Mouse (Mus musculus): Measurements from ENCODE around the gene Eef2kmt.
A peak's percentile ranks its signal among the peaks of the same experiment; 100 is the strongest.
"Not testable (repeated sequence)": the region's sequence is repeated elsewhere in the genome, so short reads cannot be mapped to it uniquely, and the experiment has no call there.

The Eef2kmt gene

DNA sequence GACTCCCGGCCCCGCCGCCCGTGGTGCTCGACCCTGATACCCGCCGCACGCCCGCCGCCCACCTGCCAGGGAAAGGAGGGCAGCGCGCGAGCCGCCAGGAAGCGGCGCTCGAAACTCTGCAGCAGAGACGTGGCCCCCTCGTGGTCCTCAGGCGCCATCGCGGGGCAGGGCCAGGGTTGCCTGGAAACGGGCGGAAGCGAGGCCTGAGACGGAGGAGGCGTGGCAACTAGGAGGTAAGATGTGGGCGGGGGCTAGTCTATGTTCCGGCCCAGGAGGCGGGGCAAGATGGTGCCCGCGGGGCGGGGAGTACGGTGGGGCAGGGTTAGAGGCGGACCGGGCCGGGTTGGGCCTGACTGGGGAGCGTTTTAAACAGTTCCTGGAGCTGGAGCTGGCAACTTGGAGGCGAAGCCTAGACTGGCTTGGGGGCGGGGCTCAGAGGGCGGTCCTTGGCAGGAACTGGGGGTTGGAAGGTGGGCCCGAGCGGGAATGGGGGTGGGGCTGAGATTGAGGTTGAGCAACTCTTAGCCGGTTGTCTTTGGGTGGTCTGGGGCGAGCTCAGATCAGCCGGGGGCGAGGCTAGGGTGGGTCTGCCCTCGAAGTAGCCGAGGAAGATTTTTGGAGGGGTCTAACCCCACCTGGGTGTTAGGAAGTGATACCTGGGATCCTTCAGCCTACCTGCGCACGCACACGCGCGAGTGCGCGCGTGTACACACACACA, at the start of gene Eef2kmt:
Gene Eef2kmt (minus strand): TSS at position 205 of the 718 bp plus-strand sequence.
- peak; percentile 95 to 97 for DNase-seq (ENCODE audit: low spot score in 2 of 2)

DNA sequence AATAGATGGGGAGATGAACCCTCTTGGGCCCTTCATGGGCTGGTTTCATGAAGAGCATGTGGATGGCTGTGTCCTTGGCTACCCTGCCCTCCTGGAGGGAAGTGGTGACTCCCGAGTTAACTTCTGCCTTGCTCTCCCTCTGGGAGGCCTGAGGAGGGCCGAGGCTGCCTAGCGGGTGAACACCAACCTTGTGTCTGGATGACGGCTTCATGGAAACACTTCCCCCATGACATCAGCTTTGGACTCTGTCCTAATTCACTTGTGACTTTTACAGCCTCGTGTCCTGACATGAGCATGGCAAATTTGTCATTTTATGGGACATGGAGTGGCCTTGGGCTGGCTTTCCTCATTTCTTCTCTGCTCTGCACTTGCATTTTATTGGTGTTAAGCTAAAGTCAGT, 39.5 kb upstream of the Eef2kmt start:
- no peak for DNase-seq (ENCODE audit: low spot score in 2 of 2)

DNA sequence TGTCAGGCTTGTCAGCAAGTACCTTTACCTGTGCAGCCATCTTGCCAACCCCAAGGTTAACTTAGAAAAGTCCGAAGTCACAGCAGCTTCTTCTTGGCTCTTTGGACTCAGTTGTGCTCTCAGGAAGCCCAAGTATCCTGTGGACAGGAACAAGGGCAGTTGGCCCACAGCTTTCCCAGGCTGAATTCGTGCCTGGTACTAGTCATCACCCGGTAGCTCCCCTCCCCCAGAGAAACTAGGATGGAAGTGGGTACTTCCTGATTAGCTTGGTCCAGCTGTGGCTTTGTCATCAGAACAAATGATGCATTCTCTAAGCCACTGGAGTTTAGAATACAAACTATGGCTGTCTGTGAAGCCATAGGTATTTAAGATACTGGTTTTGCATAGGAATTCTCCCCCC, 29.6 kb upstream of the Eef2kmt start:
- no peak for DNase-seq (ENCODE audit: low spot score in 2 of 2)

DNA sequence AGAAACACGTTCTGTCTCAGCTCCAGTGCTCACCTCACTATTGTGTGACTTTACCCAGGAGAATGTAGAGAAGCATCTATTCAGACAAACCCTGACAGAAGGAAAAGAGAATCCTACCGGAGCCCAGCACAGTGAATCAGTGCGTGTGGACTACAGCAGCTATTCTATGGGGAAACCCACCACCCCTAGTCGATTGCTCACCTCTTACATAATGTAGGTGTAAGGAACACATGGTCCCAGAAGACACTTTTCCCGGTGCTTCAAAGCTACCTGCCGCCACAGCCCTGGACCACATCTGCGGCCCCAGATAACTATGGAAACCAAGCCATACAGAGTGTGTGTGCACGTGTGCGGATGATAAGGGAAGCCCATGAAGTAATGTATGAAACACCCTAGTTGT, 26.9 kb upstream of the Eef2kmt start:
- DNase-seq (ENCODE audit: low spot score in 2 of 2), result no peak

DNA sequence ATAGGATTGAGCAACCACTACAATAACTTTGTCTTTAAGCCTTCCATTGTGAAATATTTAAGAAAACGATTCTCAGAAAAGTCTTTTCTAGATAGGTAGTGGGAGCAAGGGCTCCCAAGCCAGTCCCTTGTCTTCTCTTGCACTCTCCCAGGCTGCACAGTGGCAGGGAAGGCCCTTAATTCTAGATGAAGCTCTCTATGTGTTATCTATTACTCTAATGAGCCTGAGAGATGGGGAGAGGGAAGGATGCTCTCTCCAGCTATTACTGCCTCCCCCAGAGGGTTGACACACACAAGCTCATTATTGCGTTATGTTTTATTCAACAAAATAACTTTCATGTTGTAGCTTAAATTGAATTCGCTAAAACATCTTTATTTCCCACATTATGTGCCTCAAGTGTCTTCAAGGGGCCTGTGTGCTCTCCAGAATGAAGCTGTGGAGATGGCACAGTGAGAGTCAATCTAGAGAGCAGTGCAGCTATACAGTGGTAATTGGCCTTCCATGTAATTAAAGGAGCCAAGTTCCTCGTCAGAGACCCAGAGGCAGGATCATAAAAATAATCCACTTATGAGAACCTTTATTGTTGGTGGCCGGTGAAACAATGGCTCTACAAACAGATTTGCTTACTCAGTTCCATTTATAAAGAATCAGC, 23.9 kb upstream of the Eef2kmt start:
- no peak for DNase-seq (ENCODE audit: low spot score in 2 of 2)

DNA sequence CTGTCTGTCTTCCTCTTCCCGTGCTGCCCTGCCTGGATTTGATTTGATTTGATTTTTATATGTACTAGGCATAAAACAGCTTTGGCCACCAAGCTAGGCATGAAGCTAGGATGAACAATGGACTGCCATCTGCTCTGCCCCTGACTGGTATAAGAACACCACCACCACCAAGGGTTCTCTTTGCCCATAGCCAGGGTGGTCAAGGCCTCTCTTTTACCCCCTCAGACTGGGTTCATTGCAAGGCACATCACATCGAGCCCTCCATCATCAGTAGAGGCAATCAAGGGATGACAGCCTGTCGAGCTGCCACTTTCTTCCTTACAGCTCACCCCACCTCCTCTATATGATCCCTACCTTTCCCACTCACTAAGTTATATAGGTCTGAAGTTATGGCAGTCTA, 16.6 kb upstream of the Eef2kmt start:
- no peak for DNase-seq (ENCODE audit: low spot score in 2 of 2)

DNA sequence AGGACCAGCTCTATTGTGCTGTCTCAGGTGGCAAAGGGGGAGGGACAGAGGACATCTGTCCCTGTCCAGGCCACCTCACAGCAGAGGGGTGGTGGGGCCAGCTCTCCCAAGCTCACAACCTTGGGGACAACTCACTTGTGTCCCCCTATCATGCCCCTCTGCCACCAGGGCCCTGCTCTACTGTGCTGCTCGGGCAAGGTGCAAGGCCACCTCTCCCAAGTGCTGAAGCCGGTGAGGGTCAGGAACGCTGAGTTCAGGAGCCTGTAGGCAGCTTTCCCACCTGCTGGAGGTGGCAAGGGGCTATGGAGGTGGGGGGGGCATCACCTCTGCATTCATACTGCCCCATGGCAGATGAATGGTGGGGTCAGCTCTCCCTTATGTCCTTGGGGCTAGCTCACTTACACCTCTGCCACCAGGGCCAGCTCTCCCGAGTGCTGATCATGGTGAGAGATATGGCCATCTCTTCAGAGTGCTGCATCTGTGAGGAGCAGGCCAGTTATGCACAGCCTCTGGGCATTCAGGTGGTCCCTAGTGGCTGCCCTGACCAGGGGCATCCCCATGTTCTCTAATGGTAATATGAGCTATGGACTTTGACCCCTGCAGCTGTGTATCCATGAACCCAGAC, 15.7 kb upstream of the Eef2kmt start:
- DNase-seq (ENCODE audit: low spot score in 2 of 2), result no peak

DNA sequence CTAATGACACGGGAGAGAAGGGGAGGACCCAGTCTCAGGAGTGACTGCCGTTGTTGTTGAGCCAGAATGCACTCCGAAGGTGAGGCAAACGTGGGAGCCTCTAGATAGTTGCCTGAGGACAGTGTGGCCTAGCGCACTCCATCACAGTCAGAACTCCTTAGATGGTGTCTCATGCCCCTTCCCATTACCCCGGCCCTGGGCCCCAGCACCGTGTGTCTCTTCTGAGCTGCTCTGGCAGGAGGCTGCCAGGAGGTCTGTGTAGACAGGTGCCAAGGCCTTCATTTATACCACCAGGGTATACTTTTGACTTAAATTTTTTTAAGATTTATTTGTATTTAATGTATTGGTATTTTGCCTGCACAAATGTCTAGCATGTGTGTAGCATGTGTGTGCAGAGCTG, 8.1 kb upstream of the Eef2kmt start:
- DNase-seq (ENCODE audit: low spot score in 2 of 2), result no peak

DNA sequence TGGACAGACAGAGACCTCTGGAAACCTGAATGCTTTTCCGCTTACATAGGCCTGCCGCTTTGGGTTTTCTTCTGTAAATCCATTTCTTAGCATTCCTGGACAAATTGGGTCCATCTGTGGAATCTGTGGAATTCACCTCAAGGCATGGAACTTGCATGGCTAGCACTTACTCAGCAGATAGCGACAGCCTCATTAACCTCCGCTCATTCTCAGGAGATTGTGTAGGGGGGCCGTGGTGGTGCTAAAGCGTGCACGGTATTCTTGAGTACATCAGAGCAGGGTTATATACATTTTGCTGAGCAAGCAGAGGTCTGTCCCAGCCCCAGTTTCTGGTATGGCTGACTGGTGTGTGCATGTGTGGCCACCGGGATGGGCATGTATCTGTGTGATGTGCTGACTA, 7.4 kb upstream of the Eef2kmt start:
- DNase-seq (ENCODE audit: low spot score in 2 of 2), result no peak

DNA sequence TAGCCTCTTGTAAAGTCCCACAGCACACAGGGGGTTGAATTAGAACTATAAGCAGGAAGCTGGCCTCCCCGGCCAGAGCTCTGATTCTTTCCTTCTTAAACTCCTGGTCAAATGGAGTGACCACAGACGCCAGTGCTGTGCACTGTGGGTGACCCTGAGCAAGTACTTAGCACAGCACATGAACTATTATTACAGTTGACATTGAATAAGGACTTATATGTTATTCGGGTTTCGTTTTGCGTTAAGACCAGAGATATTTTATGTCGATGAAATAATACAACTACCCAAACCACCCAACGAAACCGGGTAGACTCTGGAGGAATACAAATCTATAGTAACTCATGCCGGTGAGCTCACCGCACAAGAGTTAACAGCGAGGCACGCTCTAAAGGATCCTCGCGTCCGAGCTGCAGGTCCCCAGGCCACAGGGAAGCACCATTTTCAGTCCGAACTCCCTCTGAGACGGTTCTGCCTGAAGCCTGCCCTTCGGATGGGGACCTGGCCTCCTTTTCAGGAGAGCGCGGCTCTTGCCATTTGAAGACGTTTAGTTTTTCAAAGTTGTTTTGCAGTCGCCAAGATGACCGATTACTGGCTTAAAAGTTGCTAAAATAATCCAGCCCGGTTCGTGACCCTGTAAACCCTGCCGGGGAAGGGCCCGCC, 572 bp downstream of the Eef2kmt start:
- no peak for DNase-seq (ENCODE audit: low spot score in 2 of 2)

DNA sequence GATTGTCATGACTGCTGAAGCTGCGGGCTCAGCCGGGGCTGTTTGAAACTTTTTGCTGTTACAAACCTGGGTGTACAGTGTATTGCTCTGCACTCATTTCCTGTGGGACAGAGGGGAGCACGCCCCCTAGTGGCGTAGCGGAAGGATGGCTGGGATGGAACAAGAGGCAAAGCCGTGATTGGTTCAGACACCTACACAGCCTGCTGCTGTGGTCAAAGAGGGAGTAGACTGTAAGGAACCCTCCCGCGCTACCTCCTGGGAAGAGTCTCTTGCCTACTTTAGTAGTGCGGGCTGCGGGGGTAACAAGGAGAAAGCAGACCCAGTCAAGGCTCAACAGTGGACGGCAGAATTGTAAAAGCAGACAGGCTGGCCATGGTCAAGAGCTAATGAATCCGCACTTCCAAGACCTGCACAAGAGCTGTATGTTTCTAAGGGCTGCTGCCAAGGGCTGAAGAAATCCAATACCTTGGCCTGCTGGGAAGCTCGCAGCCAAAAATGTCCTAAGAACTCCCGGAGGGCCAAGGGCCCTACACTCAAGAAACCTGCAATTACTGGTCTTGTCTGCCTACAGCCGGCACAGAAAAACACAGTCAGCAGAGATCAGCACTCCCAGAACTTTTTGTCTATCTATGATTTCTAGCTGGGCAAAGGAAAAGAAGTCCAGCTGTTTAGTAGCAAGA, 1.3 kb downstream of the Eef2kmt start:
- DNase-seq (ENCODE audit: low spot score in 2 of 2), result peak; percentile 41 to 50

DNA sequence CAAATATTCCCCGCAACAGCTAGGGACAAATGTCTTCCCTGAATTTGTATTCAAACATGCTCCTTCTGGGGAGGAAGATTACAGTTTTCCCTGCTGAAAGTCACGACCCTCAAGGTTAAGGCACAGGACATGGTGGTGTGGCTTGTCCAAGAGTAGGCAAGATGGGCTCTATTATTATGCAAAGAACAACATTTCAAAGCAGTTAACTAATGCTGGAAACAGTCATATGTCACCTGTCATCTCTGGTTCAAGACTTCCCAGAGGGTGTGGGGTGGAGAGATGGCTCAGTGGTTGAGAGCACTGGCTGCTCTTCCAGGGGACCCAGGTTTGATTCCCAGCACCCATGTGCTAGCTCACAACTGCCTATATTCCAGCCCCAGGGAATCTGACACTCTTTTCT, 3.5 kb downstream of the Eef2kmt start:
- no peak for DNase-seq (ENCODE audit: low spot score in 2 of 2)

DNA sequence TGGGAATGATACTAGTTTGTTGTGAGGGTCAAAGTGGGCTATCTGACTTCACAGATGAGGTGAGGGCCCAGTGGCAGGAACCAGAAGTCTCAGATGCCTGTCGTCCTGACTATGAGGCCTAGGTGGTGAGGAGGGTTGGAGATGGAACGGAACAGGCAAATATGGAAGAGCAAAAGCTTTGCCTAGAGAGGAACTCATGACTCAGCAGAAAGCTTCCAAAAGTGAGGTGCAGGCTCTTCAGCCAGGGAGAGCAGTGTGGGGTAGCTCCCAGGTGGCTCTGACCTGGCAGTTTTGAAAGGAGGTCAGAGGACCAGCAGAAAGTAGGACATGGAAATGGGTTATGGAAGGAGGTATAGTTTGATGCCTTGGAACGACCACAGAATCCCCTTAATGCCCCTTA, 4.9 kb downstream of the Eef2kmt start:
- no peak for DNase-seq (ENCODE audit: low spot score in 2 of 2)

DNA sequence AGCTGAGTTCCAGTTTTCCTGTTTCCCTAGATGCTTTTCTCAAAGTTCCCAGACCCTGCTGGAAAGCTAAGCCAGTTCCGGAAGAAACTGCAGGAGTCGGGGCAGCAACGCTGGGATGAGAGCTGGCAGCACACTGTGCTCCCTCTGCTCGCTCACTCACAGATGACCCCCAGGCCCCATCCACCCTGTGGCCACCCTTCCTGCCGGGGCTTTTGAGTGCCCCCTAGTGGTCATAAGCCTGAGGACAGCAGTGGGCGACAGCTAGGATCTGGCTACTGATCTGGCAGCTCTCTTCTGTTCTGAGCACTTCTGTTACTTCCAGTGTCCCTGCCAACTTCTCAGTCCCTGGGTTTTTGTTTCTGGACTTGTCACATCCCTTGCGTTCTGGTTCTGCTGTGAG, 11.4 kb downstream of the Eef2kmt start:
- DNase-seq (ENCODE audit: low spot score in 2 of 2), result peak; percentile 43 to 69

DNA sequence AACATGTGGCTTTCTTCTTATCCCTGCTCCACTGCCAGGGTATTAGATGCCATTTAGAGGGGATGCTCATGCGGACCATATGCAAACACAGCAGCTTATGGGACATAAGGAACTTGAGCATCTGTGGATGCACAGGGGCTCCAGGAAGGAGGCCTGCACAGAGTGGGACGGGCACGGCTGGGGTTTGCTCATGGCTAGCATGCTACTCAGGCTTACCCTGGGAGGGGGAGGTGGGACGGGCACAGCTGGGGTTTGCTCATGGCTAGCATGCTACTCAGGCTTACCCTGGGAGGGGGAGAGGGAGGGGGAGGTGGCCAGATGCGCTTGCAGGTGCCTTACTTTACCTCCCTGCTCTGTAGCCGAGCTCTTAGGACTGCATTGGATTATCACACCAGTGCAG, 12.9 kb downstream of the Eef2kmt start:
- no peak for DNase-seq (ENCODE audit: low spot score in 2 of 2)

DNA sequence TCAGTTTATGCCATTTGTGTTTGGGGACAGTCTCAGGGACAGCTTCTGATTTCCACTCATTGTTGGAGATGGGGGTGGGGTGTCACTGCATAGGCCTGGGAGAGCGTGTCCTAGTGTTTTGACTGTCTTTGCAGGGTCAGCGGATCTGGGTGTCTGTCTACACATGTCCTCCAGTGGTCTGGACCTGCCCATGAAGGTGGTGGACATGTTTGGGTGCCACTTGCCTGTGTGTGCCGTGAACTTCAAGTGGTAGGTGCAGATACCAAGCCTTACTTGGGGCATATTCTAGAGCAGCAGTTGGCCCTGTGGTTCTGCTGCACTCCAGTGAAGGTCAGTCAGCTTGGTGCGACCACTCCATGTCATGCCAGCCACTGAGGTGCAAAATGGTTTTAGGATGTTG, 13.4 kb downstream of the Eef2kmt start:
- no peak for DNase-seq (ENCODE audit: low spot score in 2 of 2)

DNA sequence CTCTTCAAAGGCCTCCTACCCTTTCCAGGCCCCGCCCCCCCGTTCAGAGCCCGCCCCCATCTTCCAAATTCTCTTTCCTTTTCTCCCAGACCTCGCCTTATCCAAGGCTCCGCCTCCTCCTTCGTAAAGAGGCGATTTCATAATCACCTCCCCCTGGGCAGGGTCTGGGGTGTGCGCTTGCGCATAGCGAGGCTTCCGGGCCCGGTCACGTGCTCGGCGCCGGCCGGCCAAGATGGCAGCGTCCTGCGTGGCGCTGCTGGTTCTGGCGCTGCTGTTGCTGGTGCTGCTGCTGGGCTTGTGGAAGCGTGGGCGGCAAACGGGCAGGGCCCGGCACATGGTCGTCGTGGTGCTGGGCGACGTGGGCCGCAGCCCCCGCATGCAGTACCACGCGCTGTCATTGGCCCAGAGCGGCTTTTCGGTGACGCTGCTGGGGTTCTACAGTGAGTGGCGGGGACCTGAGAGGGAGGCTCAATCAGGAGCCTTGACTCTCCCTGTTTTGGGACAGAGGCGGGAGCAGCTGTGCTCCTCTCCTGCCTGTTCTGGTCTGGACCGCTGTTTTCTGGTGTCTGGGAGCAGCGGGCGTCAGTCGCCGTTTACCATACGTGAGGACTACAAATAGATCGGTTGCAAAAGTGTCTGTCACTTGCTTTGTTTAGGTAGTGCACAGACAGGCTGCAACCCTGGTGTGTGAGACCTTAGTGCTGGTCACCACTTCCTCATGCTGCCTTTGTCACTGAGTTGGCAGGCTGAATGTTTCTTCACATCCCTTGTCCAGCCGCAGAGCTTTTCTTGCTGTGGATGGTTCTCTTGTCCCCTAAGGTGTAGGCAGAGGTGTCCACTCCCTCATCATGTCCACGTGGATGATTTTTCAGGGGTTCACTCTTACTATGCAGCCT, 22.1 kb downstream of the Eef2kmt start, which contains the start of gene Alg1:
Gene Alg1 (plus strand): TSS at position 204 of the 896 bp plus-strand sequence.
- DNase-seq (ENCODE audit: low spot score in 2 of 2), result peak; percentile 91 to 93

DNA sequence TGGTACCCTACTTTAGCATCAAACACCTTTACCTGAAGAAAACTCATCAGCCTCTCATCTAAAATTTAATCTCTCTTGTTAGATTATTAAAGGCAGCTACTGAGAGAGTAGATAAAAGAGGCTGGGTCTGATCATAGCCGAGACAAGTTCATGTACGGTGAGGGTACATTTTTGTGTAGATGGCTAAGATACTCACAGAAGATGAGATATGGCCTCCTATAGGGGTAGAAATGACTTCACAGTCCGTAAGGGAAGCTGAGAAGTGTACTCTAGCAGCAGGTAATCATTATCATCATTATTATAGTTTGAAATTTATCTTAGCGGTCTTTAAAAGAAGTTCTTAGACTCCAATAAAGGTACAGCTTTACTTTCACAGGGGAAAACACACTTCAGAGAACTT, 22.8 kb downstream of the Eef2kmt start:
- DNase-seq (ENCODE audit: low spot score in 2 of 2), result no peak

DNA sequence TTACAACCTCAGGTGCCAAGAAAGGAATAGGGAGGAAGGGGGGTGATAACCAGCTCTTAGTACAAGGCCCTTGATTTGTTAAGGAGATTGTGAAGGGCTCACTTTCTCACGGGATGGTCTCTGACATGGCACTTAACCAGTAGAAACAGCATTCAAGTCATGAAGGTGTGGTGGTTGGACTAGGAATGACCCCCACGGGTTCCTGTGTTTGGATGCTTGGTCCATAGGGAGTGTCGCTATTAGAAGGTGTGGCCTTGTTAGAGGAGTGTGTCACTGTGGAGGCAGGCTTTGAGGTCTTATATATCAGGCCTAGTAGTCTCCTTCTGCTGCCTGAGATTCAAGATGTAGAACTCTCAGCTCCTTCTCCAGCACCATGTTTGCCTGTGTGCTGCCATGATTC, 27.7 kb downstream of the Eef2kmt start:
- not testable (repeated sequence) for DNase-seq (ENCODE audit: low spot score in 2 of 2)

DNA sequence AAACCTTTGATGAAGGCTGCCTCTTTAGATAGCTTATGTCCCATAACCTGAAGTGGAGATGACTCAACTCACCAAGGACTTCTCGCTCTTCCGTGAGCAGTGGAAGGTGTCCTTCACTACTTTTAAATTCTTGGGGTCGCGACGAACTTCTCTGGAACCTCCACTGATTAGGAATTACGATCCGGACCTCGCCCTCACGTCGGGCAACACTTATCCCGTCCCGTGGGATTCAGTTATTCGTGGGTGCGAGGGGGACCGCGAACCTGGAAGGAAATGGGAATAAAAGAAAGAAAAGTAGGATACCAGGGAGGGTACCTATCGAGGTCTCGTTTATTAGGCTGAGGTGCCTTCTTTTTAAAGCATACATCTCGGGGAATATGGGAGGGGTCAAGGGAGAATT, 28.3 kb downstream of the Eef2kmt start:
- DNase-seq (ENCODE audit: low spot score in 2 of 2), result not testable (repeated sequence)

DNA sequence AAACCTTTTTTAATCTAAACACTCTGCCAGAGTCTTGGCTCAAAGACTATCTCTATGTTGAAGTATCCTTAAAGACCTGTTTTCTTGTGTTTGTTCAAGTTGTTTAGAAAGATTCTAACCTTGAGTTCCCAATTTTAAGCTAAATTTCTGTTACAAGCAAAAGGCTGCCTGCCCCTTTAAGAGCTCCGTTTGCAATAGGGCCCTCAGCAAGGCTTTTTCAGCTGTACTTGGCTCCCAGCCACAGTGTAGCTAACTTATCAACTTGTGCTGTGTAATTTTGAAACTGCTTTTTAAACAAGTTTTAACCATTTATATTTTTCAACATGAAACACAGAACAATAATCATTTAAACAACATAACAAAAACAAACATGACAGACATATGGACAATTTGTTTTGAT, 29.2 kb downstream of the Eef2kmt start:
- DNase-seq (ENCODE audit: low spot score in 2 of 2), result not testable (repeated sequence)

All from right cerebral cortex, adult 2 months (tissue).